Mouse (Mus musculus) kidney, embryonic 16.5 days (tissue): ENCODE measurements around the gene Rc3h1. TPM values are rescaled to one million over a fixed set of nuclear protein-coding genes. Genes with fewer than 3 reads are reported as not detected.

Source experiments
- ATAC-seq: fragments of 200-750 bp; cut with Nextera tagmentation; 2 replicates; pipeline ENCODE4 v1.8.0; 2017; ENCODE audit warnings: moderate TSS enrichment; ENCODE audit not compliant: low FRiP score, low TSS enrichment
- H3K27ac ChIP-seq: fragments of 300-500 bp; sonication (generic); 2 replicates; pipeline ENCODE4 v1.5.1; 2014; ENCODE audit warnings: low read length
- H3K27me3 ChIP-seq: fragments of 300-500 bp; sonication (generic); 2 replicates; pipeline ENCODE4 v1.6.1; 2014; ENCODE audit warnings: low read length, control low read depth, mixed read lengths; ENCODE audit not compliant: insufficient read depth
- H3K36me3 ChIP-seq: fragments of 300-500 bp; sonication (generic); 2 replicates; pipeline ENCODE4 v1.6.1; 2014; ENCODE audit warnings: low read length, control low read depth, mixed read lengths; ENCODE audit not compliant: insufficient read depth
- H3K4me1 ChIP-seq: fragments of 300-500 bp; sonication (generic); 2 replicates; pipeline ENCODE4 v1.6.1; 2014; ENCODE audit warnings: low read length, control low read depth, mixed read lengths; ENCODE audit not compliant: insufficient read depth
- H3K4me2 ChIP-seq: fragments of 300-500 bp; sonication (generic); replicated peaks from 2 replicates; pipeline ENCODE4 v1.6.1; 2014; ENCODE audit warnings: low read depth, low read length
- H3K4me3 ChIP-seq: fragments of 300-500 bp; sonication (generic); 2 replicates; pipeline ENCODE4 v1.5.1; 2014; ENCODE audit warnings: mild to moderate bottlenecking, low read length
- H3K9ac ChIP-seq: fragments of 300-500 bp; sonication (generic); replicated peaks from 2 replicates; pipeline ENCODE4 v1.6.1; 2014; ENCODE audit warnings: low read length
- H3K9me3 ChIP-seq: fragments of 300-500 bp; sonication (generic); 2 replicates; pipeline ENCODE4 v1.6.1; 2016; ENCODE audit warnings: low read length, control low read depth
- WGBS: fragments of 180-500 bp; shearing (Covaris S2); extraction: QIAGEN DNeasy Blood & Tissue Kit; methylation state at CpG from one replicate; pipeline ENCODE4 v1.1.7; 2014; 5-methylcytosine and 5-hydroxymethylcytosine counted together
- polyA plus RNA-seq: library from polyadenylated mRNA; unstranded; fragments of >200 nt; fragmentation: Nextera tagmentation; extraction: Ambion mirVana; gene quantifications from 2 replicates; pipeline ENCODE4 v1.2.1, GENCODE M21; 2015

Gene Rc3h1
- polyA plus RNA-seq, 1 experiment from 2014 or later = 7.0 TPM

DNA sequence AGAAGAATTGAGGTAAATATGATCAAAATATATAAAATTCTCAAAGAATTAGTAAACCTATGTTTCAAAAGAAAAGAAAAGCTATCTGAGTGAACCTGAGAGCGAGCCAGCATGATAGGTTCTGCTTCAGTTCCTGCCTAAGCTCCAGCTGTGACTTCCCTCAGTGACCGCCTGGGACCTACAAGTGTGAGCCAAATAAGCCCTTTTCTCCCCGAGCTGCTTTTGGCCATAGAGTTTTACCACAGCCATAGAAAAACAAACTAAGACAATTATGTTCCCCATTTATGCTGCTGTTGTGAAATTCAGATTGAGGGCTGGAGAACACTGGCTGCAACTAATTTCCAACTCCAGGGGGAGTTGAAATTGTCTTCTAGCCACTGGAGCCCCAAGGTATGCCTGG lies 24.2 kb upstream of the Rc3h1 start:
- Histone ChIP-seq H3K9ac (no peak overlapping the region), H3K4me1 (no peaks in the 10 kb centered on the region), H3K36me3 (no peaks in the 10 kb centered on the region), H3K4me3 (no peak overlapping the region), H3K27me3 (no peaks in the 10 kb centered on the region), H3K27ac (no peak overlapping the region), H3K9me3 (no peaks in the 10 kb centered on the region), H3K4me2 (no peak overlapping the region)
- WGBS = 65% methylated on average over 3 of the region's 3 CpGs
- ATAC-seq = no peak

DNA sequence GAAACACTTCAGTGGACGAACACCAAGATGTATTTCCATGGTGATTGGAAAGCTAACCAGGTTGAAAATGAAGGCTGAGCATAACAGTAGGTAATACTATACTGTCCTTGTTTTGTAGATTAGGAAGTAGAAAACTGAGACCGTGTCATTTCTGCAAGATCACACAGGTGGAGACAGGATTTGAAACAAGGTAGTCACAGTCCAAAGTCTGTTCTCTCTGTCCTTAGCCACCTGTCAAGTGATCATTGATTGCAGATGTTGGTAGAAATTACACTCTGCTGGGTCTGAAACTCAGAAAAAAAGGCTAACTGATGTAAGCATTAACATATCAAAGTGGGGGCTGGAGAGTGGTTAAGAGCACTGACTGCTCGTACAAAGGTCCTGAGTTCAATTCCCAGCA lies 21.9 kb upstream of the Rc3h1 start:
- no peak overlapping the region for H3K4me3 ChIP-seq
- no peaks in the 10 kb centered on the region for H3K9me3 ChIP-seq
- no peak overlapping the region for H3K9ac ChIP-seq
- no peak for ATAC-seq
- no peaks in the 10 kb centered on the region for H3K27me3 ChIP-seq
- no peak overlapping the region for H3K4me2 ChIP-seq
- H3K27ac ChIP-seq = no peak overlapping the region
- H3K36me3 ChIP-seq = no peaks in the 10 kb centered on the region
- H3K4me1 ChIP-seq = no peaks in the 10 kb centered on the region
- 76% methylated on average over 3 of the region's 3 CpGs for WGBS

DNA sequence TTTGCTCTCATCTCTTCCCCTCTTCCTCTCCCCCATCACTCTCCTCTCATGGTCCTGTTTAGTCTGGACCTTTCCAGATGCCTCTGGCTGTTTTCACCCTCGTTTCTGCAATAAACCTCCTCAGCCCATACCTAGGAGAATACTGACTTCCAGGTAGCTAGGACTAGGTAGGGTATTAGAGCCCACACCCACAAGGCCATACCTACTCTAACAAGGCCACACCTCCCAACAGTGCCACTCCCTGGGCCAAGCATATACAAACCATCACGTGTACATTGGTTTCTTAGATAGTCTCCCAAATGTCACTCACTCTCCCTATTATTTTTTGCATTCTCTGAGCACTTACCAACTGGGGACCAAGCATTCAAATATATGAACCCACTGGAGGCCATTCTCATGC lies 21.2 kb upstream of the Rc3h1 start:
- WGBS = 63% methylated on average over 2 of the region's 2 CpGs
- Histone ChIP-seq H3K27ac (no peak overlapping the region), H3K36me3 (no peaks in the 10 kb centered on the region), H3K9ac (no peak overlapping the region), H3K4me2 (no peak overlapping the region), H3K27me3 (no peaks in the 10 kb centered on the region), H3K9me3 (no peaks in the 10 kb centered on the region), H3K4me3 (no peak overlapping the region), H3K4me1 (no peaks in the 10 kb centered on the region)
- ATAC-seq = no peak

DNA sequence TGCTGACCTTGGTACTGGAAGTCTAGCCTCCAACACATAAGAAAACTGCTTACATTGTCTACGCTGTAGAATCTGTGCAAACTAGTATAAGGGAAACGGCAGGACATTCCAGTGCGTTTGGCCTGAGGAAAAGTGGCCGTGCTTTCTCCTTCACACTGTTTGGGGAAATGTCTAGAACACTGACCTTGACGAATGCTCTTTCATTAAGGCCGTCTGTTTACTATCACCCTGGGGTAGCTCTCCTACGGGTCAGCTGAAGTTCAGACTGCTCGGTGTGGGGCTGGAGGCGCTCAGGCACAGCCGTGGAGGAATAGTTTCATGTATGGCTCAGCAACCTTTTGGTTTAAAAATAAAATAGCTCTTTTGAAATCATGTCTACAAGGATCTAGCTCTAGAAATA lies 6.5 kb upstream of the Rc3h1 start:
- no peaks in the 10 kb centered on the region for H3K9me3 ChIP-seq

DNA sequence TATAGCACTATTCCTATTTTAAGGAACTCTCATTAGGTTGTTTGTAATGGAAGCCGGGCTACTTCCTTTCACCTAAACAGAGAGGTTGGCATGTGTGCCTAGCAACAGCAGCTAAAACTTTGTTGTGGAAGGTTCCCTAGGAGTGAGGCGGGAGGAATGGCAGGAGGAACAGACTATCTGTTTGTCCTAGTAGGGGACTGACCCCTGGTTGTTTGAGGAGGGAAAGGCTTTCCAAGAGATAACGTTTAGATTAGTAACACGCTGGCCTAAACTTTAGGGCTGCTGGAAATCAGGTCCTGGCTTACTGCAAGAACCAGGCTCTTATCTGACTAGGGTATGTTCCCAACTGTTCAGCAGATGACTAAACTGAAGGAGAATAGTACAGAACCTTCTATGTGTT lies 2.2 kb upstream of the Rc3h1 start:
- no peaks in the 10 kb centered on the region for H3K9me3 ChIP-seq
- H3K4me3 ChIP-seq = no peak overlapping the region
- no peaks in the 10 kb centered on the region for H3K27me3 ChIP-seq
- no peak for ATAC-seq
- no peak overlapping the region for H3K4me2 ChIP-seq
- H3K9ac ChIP-seq = no peak overlapping the region
- WGBS = 62% methylated on average over 4 of the region's 4 CpGs
- H3K27ac ChIP-seq = no peak overlapping the region
- peaks cover 6% of the 10 kb centered on the region for H3K4me1 ChIP-seq
- H3K36me3 ChIP-seq = no peaks in the 10 kb centered on the region

More for the DNA sequence above, 6.5 kb upstream of the Rc3h1 start:
- Histone ChIP-seq H3K27me3 (no peaks in the 10 kb centered on the region), H3K36me3 (no peaks in the 10 kb centered on the region), H3K9ac (no peak overlapping the region), H3K4me1 (no peaks in the 10 kb centered on the region), H3K27ac (no peak overlapping the region), H3K4me2 (no peak overlapping the region), H3K4me3 (no peak overlapping the region)
- 13% methylated on average over 10 of the region's 10 CpGs for WGBS
- peak; percentile 88 for ATAC-seq

DNA sequence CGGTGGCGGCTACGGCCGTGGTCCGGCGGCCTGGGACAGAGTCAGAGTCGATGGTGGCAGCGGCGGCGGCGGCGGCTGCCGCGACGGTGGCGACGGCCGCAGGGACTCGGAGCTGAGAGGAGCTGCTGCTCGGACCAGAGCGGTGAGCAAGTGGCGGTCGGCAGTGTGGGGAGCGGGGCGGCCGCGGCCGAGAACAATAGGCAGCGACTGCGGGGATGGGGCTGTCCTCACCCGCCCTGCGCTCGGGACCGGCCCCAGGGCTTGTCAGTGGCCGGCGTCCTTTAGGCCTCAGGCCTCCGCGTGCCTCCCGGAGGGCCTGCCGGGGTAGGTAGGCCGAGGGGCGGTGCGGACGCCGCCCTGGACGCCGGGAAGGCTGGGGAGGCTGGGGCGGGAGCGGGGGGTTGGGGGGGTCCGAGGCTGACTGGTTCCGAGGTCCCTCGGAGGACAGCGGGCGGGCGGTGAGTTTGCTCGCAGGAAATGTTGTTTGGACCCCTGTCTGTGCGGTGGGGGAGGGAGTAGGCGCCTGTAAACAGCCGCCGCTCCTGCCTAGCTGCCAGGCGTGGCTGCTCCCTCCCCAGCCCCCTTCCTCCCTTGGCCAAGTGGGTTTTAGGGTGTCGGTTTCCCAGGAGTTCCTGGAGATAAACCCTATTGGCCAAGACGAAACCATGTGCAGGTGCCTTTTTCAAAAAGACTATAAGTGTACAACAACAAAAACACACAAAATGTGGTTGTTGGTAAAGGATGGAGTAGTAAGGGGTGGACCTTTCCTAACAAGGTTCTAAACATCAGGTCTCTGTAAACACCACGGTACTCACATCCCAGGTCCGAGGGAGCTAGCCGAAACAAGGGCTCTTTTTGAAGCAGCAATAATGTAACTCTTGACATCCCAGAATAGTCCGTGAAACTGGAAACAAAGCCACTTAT lies 602 bp downstream of the Rc3h1 start:
- Histone ChIP-seq H3K4me2 (peak overlapping the region; percentile 59), H3K36me3 (no peaks in the 10 kb centered on the region), H3K9me3 (no peaks in the 10 kb centered on the region), H3K4me1 (peaks cover 8% of the 10 kb centered on the region), H3K27ac (peak overlapping the region; percentile 90), H3K27me3 (no peaks in the 10 kb centered on the region), H3K9ac (peak overlapping the region; percentile 97), H3K4me3 (peak overlapping the region; percentile 95)
- under 1% methylated on average over 55 of the region's 67 CpGs for WGBS
- peak; percentile 87 for ATAC-seq

DNA sequence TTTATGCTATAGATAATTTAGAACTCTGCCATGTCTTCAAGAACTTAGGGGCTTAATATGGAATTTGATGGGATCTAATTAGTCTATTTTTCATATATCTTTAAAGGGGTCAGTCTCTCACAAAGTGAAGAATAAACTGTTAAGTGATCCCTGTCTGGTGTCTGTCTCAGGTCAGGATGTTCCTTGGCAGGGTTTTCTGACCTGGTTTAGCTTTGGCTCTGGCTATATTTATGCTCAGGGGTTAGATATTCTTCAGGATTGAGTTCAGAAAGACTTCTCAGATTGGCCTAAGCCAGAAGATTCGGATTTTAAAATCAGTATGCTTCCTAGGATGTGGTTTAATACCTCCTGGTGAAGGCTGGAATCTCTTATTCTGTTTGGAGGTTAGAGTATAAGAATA lies 4.0 kb downstream of the Rc3h1 start:
- 94% methylated on average over 1 of the region's 1 CpGs for WGBS

DNA sequence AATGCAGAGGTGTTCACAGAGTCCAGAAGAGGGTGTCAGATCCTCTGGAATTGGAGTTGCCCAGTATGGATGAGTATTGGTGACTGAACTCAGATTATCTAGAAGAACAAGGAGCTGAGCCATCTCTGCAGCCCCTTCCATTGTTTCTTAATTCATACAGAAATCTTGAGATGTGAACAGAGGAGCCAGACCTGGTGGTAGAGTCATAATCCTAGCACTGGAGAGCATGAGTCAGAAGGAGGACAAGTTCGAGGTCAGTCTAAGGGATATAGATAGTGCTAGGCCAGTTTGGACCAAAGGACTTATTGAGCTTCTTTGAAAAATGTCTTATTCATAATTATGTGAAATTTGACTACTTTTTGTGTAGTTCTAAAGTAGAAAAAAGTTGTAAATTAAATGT lies 4.6 kb downstream of the Rc3h1 start:
- Histone ChIP-seq H3K4me3 (no peak overlapping the region), H3K9me3 (no peaks in the 10 kb centered on the region), H3K4me1 (peaks cover 8% of the 10 kb centered on the region), H3K4me2 (no peak overlapping the region), H3K36me3 (no peaks in the 10 kb centered on the region), H3K9ac (no peak overlapping the region), H3K27me3 (no peaks in the 10 kb centered on the region), H3K27ac (no peak overlapping the region)
- no peak for ATAC-seq
- WGBS = 95% methylated on average over 1 of the region's 1 CpGs

More for the DNA sequence above, 4.0 kb downstream of the Rc3h1 start:
- H3K9me3 ChIP-seq = no peaks in the 10 kb centered on the region
- H3K9ac ChIP-seq = no peak overlapping the region
- ATAC-seq = no peak
- H3K36me3 ChIP-seq = no peaks in the 10 kb centered on the region
- no peaks in the 10 kb centered on the region for H3K27me3 ChIP-seq
- H3K4me1 ChIP-seq = peaks cover 8% of the 10 kb centered on the region
- H3K4me2 ChIP-seq = no peak overlapping the region
- no peak overlapping the region for H3K4me3 ChIP-seq
- no peak overlapping the region for H3K27ac ChIP-seq

DNA sequence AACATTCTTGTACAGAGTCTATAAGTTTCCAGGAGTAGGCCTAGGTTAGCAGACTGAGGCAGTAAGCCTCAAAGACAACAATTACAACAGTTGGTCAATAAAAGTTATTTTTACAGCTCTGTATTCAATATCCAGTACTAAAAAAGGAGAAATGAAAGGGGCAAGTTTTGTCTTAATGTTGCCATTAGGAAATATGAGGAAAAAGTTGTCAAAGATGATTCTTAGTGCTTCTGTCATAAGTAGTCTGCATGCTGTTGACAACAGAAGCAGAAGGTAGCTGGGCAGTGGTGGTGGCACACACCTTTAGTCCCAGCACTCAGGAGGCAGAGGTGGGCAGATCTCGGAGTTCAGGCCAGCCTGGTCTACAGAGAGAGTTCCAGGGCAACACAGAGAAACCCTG lies 13.2 kb downstream of the Rc3h1 start:
- H3K4me1 ChIP-seq = 0 out of 2 replicates have a peak, but pooled peaks cover 3% of the 10 kb centered on the region
- no peak overlapping the region for H3K27ac ChIP-seq
- H3K27me3 ChIP-seq = no peaks in the 10 kb centered on the region
- H3K9me3 ChIP-seq = no peaks in the 10 kb centered on the region
- H3K4me2 ChIP-seq = no peak overlapping the region
- H3K9ac ChIP-seq = no peak overlapping the region
- 95% methylated on average over 1 of the region's 1 CpGs for WGBS
- no peak for ATAC-seq
- 0 out of 2 replicates have a peak, but pooled peaks cover 2% of the 10 kb centered on the region for H3K36me3 ChIP-seq
- H3K4me3 ChIP-seq = no peak overlapping the region

DNA sequence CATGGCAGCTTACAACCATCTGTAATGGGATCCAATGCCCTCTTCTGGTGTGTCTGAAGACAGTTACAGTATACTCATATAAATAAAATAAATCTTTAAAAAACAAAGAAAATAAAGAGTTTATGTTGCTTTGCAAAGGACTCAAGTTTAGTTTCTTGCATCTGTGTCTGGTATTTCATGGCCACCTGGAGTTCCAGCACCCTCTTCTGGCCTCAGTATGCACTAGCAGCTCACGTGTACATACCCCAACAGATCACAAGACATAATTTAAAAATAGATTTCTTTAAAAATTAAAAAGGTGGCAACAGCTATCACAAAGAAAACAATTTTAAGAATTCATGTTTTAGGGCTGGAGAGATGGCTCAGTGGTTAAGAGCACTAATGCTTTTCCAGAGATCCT lies 15.7 kb downstream of the Rc3h1 start:
- Histone ChIP-seq H3K4me2 (no peak overlapping the region), H3K27ac (no peak overlapping the region), H3K9me3 (no peaks in the 10 kb centered on the region), H3K4me1 (0 out of 2 replicates have a peak, but pooled peaks cover 3% of the 10 kb centered on the region), H3K9ac (no peak overlapping the region), H3K36me3 (0 out of 2 replicates have a peak, but pooled peaks cover 2% of the 10 kb centered on the region), H3K4me3 (no peak overlapping the region), H3K27me3 (no peaks in the 10 kb centered on the region)
- no peak for ATAC-seq
- 100% methylated on average over 1 of the region's 1 CpGs for WGBS
